ENCODE assay signal across 22 mouse cellular contexts in the genomic region with DNA sequence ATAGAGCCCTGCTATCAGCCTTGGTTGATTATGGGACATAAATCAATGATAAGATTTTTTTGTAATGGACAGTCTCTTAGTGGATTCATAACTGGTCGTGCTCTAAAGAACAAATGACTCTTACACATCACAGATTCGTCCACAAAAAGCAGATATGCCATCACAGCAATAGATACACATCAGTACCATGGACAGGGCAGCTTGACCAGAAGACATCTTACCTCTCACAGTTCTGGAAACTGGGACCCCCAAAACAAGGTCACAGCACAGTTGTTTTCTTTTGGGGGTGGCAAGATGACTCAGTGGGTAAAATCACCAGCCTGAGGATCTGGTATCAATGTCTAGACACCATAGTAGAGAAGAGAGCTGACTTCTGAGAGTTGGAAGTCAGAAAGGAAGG. TPM values are rescaled to one million over a fixed set of nuclear protein-coding genes. Genes with fewer than 3 reads are reported as not detected.
DNase-seq lines count a peak whose midpoint lies in the region; ATAC-seq and TF ChIP-seq lines count a peak whose summit lies in the region.
"Had no signal": no experiment of that assay in that cellular context is flagged by ENCODE, and none has a peak within 500 bp of the region (broad histone marks: within the 10 kb centered on the region; RNA-seq: fewer than 3 reads in every experiment).

No protein-coding gene starts in this region.

- 49% methylated on average over 2 of the region's 2 CpGs for WGBS in kidney, postnatal 0 days

- H3K4me1 ChIP-seq in kidney, postnatal 0 days (replicated peaks; ENCODE audit: insufficient read depth, low read length), result no peaks in the 10 kb centered on the region
- no peaks in the 10 kb centered on the region; a peak in 1 of 4 replicates for H3K4me1 ChIP-seq in MEL (ENCODE audit: control insufficient read depth in 1 of 2, insufficient read depth in 2 of 2, low read length in 2 of 2)
- H3K4me1 ChIP-seq: embryonic facial prominence, embryonic 12.5 days; hindbrain, embryonic 12.5 days had no signal

- H3K9me3 ChIP-seq in kidney, postnatal 0 days (replicated peaks; ENCODE audit: low read length), result no peaks in the 10 kb centered on the region
- H3K9me3 ChIP-seq in MEL (replicated peaks; ENCODE audit: insufficient read depth, low read length), result no peaks in the 10 kb centered on the region
- H3K9me3 ChIP-seq: embryonic facial prominence, embryonic 12.5 days; embryonic facial prominence, embryonic 15.5 days; hindbrain, embryonic 12.5 days; hindbrain, embryonic 15.5 days had no signal

- TF ChIP-seq EP300 in MEL (IDR thresholded peaks at IDR 0.05; ENCODE audit: low read depth in 1 of 2, low read length in 2 of 2), result no peak

- no peak for TF ChIP-seq POLR2A in MEL (IDR thresholded peaks at IDR 0.05; ENCODE audit: control insufficient read depth in 1 of 2, insufficient read depth in 1 of 2, low read depth in 1 of 2, low read length in 2 of 2, poor library complexity in 1 of 2)

- H3K4me2 ChIP-seq in kidney, postnatal 0 days (ENCODE audit: low read length), result no peak overlapping the region
- H3K4me2 ChIP-seq: embryonic facial prominence, embryonic 12.5 days; embryonic facial prominence, embryonic 15.5 days; heart, embryonic 11.5 days; hindbrain, embryonic 12.5 days; hindbrain, embryonic 15.5 days had no signal

- no peak for TF ChIP-seq CTCF in kidney, postnatal 0 days (IDR thresholded peaks at IDR 0.05; ENCODE audit: low read depth)
- TF ChIP-seq CTCF in MEL (IDR thresholded peaks at IDR 0.05 in 2 of 3, conservative IDR thresholded peaks at IDR 0.05 in 1 of 3; ENCODE audit: control insufficient read depth in 1 of 3, insufficient read depth in 1 of 3, low read depth in 2 of 3, low read length in 3 of 3, poor library complexity in 1 of 3, severe bottlenecking in 1 of 3), result no peak

- no peak overlapping the region for H3K27ac ChIP-seq in kidney, postnatal 0 days
- H3K27ac ChIP-seq in MEL (ENCODE audit: control insufficient read depth, low read depth, low read length), result no peak overlapping the region
- H3K27ac ChIP-seq: embryonic facial prominence, embryonic 12.5 days; embryonic facial prominence, embryonic 15.5 days; gastrocnemius, adult 2 months; hindbrain, embryonic 12.5 days; hindbrain, embryonic 15.5 days had no signal

- ATAC-seq in kidney, postnatal 0 days (replicated peaks; ENCODE audit: low FRiP score, low read depth), result no peak
- ATAC-seq: forebrain, embryonic 14.5 days; forebrain, postnatal 0 days had no signal

- no peaks in the 10 kb centered on the region for H3K79me2 ChIP-seq in MEL (ENCODE audit: control insufficient read depth, insufficient read depth, low read length, poor library complexity)

- no peak overlapping the region for H3K9ac ChIP-seq in kidney, postnatal 0 days (ENCODE audit: low read depth, low read length)
- no peak overlapping the region for H3K9ac ChIP-seq in MEL (ENCODE audit: control insufficient read depth, low read depth, low read length, poor library complexity, severe bottlenecking)
- H3K9ac ChIP-seq: embryonic facial prominence, embryonic 12.5 days; embryonic facial prominence, embryonic 15.5 days; forebrain, postnatal 0 days; hindbrain, embryonic 12.5 days; hindbrain, embryonic 15.5 days had no signal

- H3K27me3 ChIP-seq in kidney, postnatal 0 days (ENCODE audit: insufficient read depth, low read length), result no peaks in the 10 kb centered on the region
- H3K27me3 ChIP-seq in MEL (ENCODE audit: control insufficient read depth in 1 of 2, insufficient read depth in 2 of 2, low read length in 2 of 2), result no peaks in the 10 kb centered on the region
- H3K27me3 ChIP-seq: embryonic facial prominence, embryonic 12.5 days; hindbrain, embryonic 12.5 days; hindbrain, embryonic 15.5 days had no signal

- H3K36me3 ChIP-seq in kidney, postnatal 0 days (ENCODE audit: insufficient read depth, low read length), result no peaks in the 10 kb centered on the region
- no peaks in the 10 kb centered on the region for H3K36me3 ChIP-seq in MEL (ENCODE audit: control insufficient read depth in 1 of 2, insufficient read depth in 2 of 2, low read length in 2 of 2)
- H3K36me3 ChIP-seq: embryonic facial prominence, embryonic 12.5 days; embryonic facial prominence, embryonic 15.5 days; hindbrain, embryonic 12.5 days; hindbrain, embryonic 15.5 days had no signal

- no peak overlapping the region for H3K4me3 ChIP-seq in kidney, postnatal 0 days (replicated peaks; ENCODE audit: low read depth, low read length)
- no peak overlapping the region for H3K4me3 ChIP-seq in MEL (ENCODE audit: control insufficient read depth in 1 of 2, insufficient read depth in 1 of 2, low read depth in 2 of 2, low read length in 2 of 2)
- H3K4me3 ChIP-seq: embryonic facial prominence, embryonic 12.5 days; embryonic facial prominence, embryonic 15.5 days; gastrocnemius, adult 2 months; hindbrain, embryonic 12.5 days; hindbrain, embryonic 15.5 days had no signal

- DNase-seq in embryo, embryonic 10 days (ENCODE audit: low spot score), result peak; percentile 26
- DNase-seq in embryo, embryonic 11 days, result no peak
- peak; percentile 40 for DNase-seq in kidney, postnatal 0 days (ENCODE audit: low spot score)
- no peak for DNase-seq in kidney, adult 18-20 months
- DNase-seq in MEL (ENCODE audit: low read depth, low spot score), result peak; percentile 12
- no peak for DNase-seq in layer of hippocampus, postnatal 14 days (ENCODE audit: low spot score in 2 of 2)
- DNase-seq: adrenal gland, adult 2 months; adrenal gland, postnatal 14 days; cerebellum, adult 11 months; cerebellum, adult 2 months; cerebellum, adult 9-11 months; cerebellum, postnatal 25 days; gastrocnemius, adult 2 months; gastrocnemius, postnatal 14 days had no signal

- no peak for TF ChIP-seq RAD21 in MEL (IDR thresholded peaks at IDR 0.05; ENCODE audit: low read depth, low read length)

TF ChIP-seq in MEL, 35 proteins besides CTCF, POLR2A, EP300 and RAD21:
- TF ChIP-seq USF1 (IDR thresholded peaks at IDR 0.05; ENCODE audit: low read depth, low read length) (no peak), MEF2A (IDR thresholded peaks at IDR 0.05; ENCODE audit: extremely low read depth, insufficient replicate concordance, low read depth, low read length, poor library complexity, severe bottlenecking) (no peak), UBTF (IDR thresholded peaks at IDR 0.05; ENCODE audit: borderline replicate concordance, insufficient read depth, low read depth, low read length) (no peak), ZKSCAN1 (IDR thresholded peaks at IDR 0.05; ENCODE audit: low read depth, low read length) (no peak), NRF1 (IDR thresholded peaks at IDR 0.05; ENCODE audit: insufficient read depth, low read depth, low read length, poor library complexity, severe bottlenecking) (no peak), MXI1 (IDR thresholded peaks at IDR 0.05; ENCODE audit: low read depth, low read length) (no peak), RCOR1 (IDR thresholded peaks at IDR 0.05; ENCODE audit: low read depth, low read length) (no peak), TAL1 (IDR thresholded peaks at IDR 0.05; ENCODE audit: low read length) (no peak), TCF12 (IDR thresholded peaks at IDR 0.05; ENCODE audit: low read depth, low read length) (no peak), ELF1 (IDR thresholded peaks at IDR 0.05; ENCODE audit: low read depth, low read length) (no peak), KAT2A (conservative IDR thresholded peaks at IDR 0.05; ENCODE audit: low read depth, low read length) (no peak), POLR2AphosphoS5 (IDR thresholded peaks at IDR 0.05; ENCODE audit: borderline replicate concordance, low read depth, low read length) (no peak), USF2 (IDR thresholded peaks at IDR 0.05; ENCODE audit: borderline replicate concordance in 1 of 2, insufficient read depth in 1 of 2, low read depth in 1 of 2, low read length in 2 of 2) (no peak), TBP (IDR thresholded peaks at IDR 0.05; ENCODE audit: low read depth, low read length) (no peak), CHD1 (IDR thresholded peaks at IDR 0.05; ENCODE audit: low read depth, low read length) (no peak), MYC (IDR thresholded peaks at IDR 0.05; ENCODE audit: low read depth, low read length) (no peak)

RNA-seq across cellular contexts. Expression of gene Thy1, which starts 35.9 kb away (rescaled TPM):
- polyA plus RNA-seq in kidney, postnatal 0 days (2015; fragmentation: Nextera tagmentation; extraction: Ambion mirVana), result 9.9 and 13.6 TPM in 2 replicates
- 1.5 and 4.0 TPM in 2 replicates for total RNA-seq in MEL (2012; rRNA removed)
- polyA plus RNA-seq in MEL (2012; ENCODE audit: insufficient read depth in 1 of 2, insufficient read length in 2 of 2, low read depth in 1 of 2, low replicate concordance in 2 of 2, missing spikeins in 1 of 2), result 10 to 100 TPM in 1 of 2 experiments, not detected in 1; 24.0 TPM
- 100 to 1,000 TPM; 779 TPM for total RNA-seq in layer of hippocampus, postnatal 14 days (2021)
- polyA plus RNA-seq: forebrain, embryonic 11.5 days; hindbrain, embryonic 12.5 days had no signal

RNA-seq across cellular contexts. Expression of gene Usp2, which starts 59.5 kb away (rescaled TPM):
- 62.9 and 72.1 TPM in 2 replicates for polyA plus RNA-seq in kidney, postnatal 0 days (2015; fragmentation: Nextera tagmentation; extraction: Ambion mirVana)
- total RNA-seq in MEL (2012; rRNA removed), result 3.6 and 4.3 TPM in 2 replicates
- 10 to 100 TPM in 1 of 2 experiments, not detected in 1; 13.9 TPM for polyA plus RNA-seq in MEL (2012; ENCODE audit: insufficient read depth in 1 of 2, insufficient read length in 2 of 2, low read depth in 1 of 2, low replicate concordance in 2 of 2, missing spikeins in 1 of 2)
- total RNA-seq in layer of hippocampus, postnatal 14 days (2021), result 10 to 100 TPM; 60.3 to 70.8 TPM

Comparison
In these comparisons a context has a peak if more than half of its experiments do, and no peak if none do; other contexts are left out.
1. DNase-seq: peak in embryo, embryonic 10 days (single experiment), kidney, postnatal 0 days (single experiment) and MEL (single experiment); none in embryo, embryonic 11 days (single experiment), kidney, adult 18-20 months (single experiment) and layer of hippocampus, postnatal 14 days (0 of 2).
2. RNA of gene Thy1, which starts 35.9 kb away (total RNA-seq): 779 TPM in layer of hippocampus, postnatal 14 days; 1.5 to 4.0 TPM in MEL; every median in the first group is over 100 times any median in the second.
3. RNA of gene Usp2, which starts 59.5 kb away (total RNA-seq): 60.3 to 70.8 TPM in layer of hippocampus, postnatal 14 days; 3.6 to 4.3 TPM in MEL; every median in the first group is over 10 times any median in the second.